8 mouse cellular contexts compared by ENCODE assay signal in genomic region chr6:48396008-48396595, GRCm38 (mm10). TPM values are rescaled to one million over a fixed set of nuclear protein-coding genes. Genes with fewer than 3 reads are reported as not detected.
A peak's percentile ranks its signal among the peaks of the same experiment; 100 is the strongest.
DNase-seq lines count a peak whose midpoint lies in the region; ATAC-seq and TF ChIP-seq lines count a peak whose summit lies in the region.

No protein-coding gene starts in this region.

- no peak for ATAC-seq in lung, embryonic 14.5 days (ENCODE audit: insufficient read depth)
- no peak for ATAC-seq in midbrain, embryonic 11.5 days (ENCODE audit: low FRiP score)

- H3K4me2 ChIP-seq in lung, embryonic 14.5 days = peak overlapping the region; percentile 82
- peak overlapping the region; percentile 76 for H3K4me2 ChIP-seq in midbrain, embryonic 11.5 days

- H3K4me1 ChIP-seq in lung, embryonic 14.5 days (ENCODE audit: insufficient read depth) = peaks cover 6% of the 10 kb centered on the region; the same call in 1 of the 2 replicates
- H3K4me1 ChIP-seq in embryonic facial prominence, embryonic 10.5 days = peaks cover 19% of the 10 kb centered on the region
- H3K4me1 ChIP-seq in hindbrain, embryonic 10.5 days (replicated peaks) = peaks cover 25% of the 10 kb centered on the region
- peaks cover 10% of the 10 kb centered on the region for H3K4me1 ChIP-seq in midbrain, embryonic 11.5 days (ENCODE audit: control insufficient read depth, insufficient read depth, low read length)

- peak overlapping the region; percentile 80; the same call in 1 of the 2 replicates for H3K27ac ChIP-seq in lung, embryonic 14.5 days (ENCODE audit: low read depth)
- peak overlapping the region; percentile 94 for H3K27ac ChIP-seq in embryonic facial prominence, embryonic 10.5 days (replicated peaks)
- H3K27ac ChIP-seq in hindbrain, embryonic 10.5 days = peak overlapping the region; percentile 95
- H3K27ac ChIP-seq in midbrain, embryonic 11.5 days (ENCODE audit: low read depth, low read length) = no peak overlapping the region

- peak; percentile 16 for DNase-seq in lung, embryonic 14.5 days
- no peak for DNase-seq in lung, postnatal 4 days
- DNase-seq in embryonic facial prominence, embryonic 10.5 days (ENCODE audit: low spot score) = peak; percentile 7
- DNase-seq in hindbrain, embryonic 10.5 days (ENCODE audit: low spot score) = no peak
- DNase-seq in midbrain, embryonic 11.5 days (ENCODE audit: low spot score, missing footprints) = no peak
- DNase-seq in B cell, adult 2 months = no peak
- no peak for DNase-seq in layer of hippocampus, postnatal 10 days (ENCODE audit: low spot score in 2 of 2)
- DNase-seq in thymus, postnatal 4 days = no peak

- H3K27me3 ChIP-seq in lung, embryonic 14.5 days (ENCODE audit: insufficient read depth, low read length) = no peaks in the 10 kb centered on the region
- H3K27me3 ChIP-seq in embryonic facial prominence, embryonic 10.5 days (replicated peaks; ENCODE audit: low read depth, poor library complexity, severe bottlenecking) = peaks cover 8% of the 10 kb centered on the region; the same call in 1 of the 2 replicates
- peaks cover 6% of the 10 kb centered on the region; the same call in 1 of the 2 replicates for H3K27me3 ChIP-seq in hindbrain, embryonic 10.5 days (ENCODE audit: insufficient read depth, poor library complexity, severe bottlenecking)
- no peaks in the 10 kb centered on the region for H3K27me3 ChIP-seq in midbrain, embryonic 11.5 days (ENCODE audit: control insufficient read depth, insufficient read depth, low read length)

- H3K4me3 ChIP-seq in lung, embryonic 14.5 days (ENCODE audit: low read depth, low read length) = peak overlapping the region; percentile 77
- peak overlapping the region; percentile 86 for H3K4me3 ChIP-seq in embryonic facial prominence, embryonic 10.5 days
- peak overlapping the region; percentile 89 for H3K4me3 ChIP-seq in hindbrain, embryonic 10.5 days
- H3K4me3 ChIP-seq in midbrain, embryonic 11.5 days (ENCODE audit: low read depth, low read length) = peak overlapping the region; percentile 48

- 27% methylated on average over 15 of the region's 15 CpGs for WGBS in lung, embryonic 14.5 days
- 33% methylated on average over 15 of the region's 15 CpGs for WGBS in embryonic facial prominence, embryonic 10.5 days
- WGBS in hindbrain, embryonic 10.5 days = 36% methylated on average over 15 of the region's 15 CpGs
- WGBS in midbrain, embryonic 11.5 days = 33% methylated on average over 15 of the region's 15 CpGs

- no peaks in the 10 kb centered on the region for H3K9me3 ChIP-seq in lung, embryonic 14.5 days (ENCODE audit: low read depth, low read length)
- no peaks in the 10 kb centered on the region for H3K9me3 ChIP-seq in embryonic facial prominence, embryonic 10.5 days
- H3K9me3 ChIP-seq in hindbrain, embryonic 10.5 days = no peaks in the 10 kb centered on the region
- H3K9me3 ChIP-seq in midbrain, embryonic 11.5 days (ENCODE audit: control insufficient read depth, low read length) = no peaks in the 10 kb centered on the region

- peak overlapping the region; percentile 83 for H3K9ac ChIP-seq in lung, embryonic 14.5 days
- peak overlapping the region; percentile 61 for H3K9ac ChIP-seq in midbrain, embryonic 11.5 days (ENCODE audit: low read length)

- no peak for TF ChIP-seq CTCF in lung, embryonic 14.5 days (IDR thresholded peaks at IDR 0.05; ENCODE audit: low read depth)

- H3K36me3 ChIP-seq in lung, embryonic 14.5 days (ENCODE audit: insufficient read depth) = no peaks in the 10 kb centered on the region
- H3K36me3 ChIP-seq in embryonic facial prominence, embryonic 10.5 days (replicated peaks) = no peaks in the 10 kb centered on the region; the same call in 1 of the 2 replicates
- no peaks in the 10 kb centered on the region for H3K36me3 ChIP-seq in hindbrain, embryonic 10.5 days
- H3K36me3 ChIP-seq in midbrain, embryonic 11.5 days (ENCODE audit: control insufficient read depth, insufficient read depth, low read length) = no peaks in the 10 kb centered on the region

RNA-seq across cellular contexts. Expression of gene Krba1, which starts 0.7 kb away (rescaled TPM):
- 18.6 and 22.3 TPM in 2 replicates for polyA plus RNA-seq in lung, embryonic 14.5 days (2014; fragmentation: Nextera tagmentation; extraction: Ambion mirVana)
- polyA plus RNA-seq in embryonic facial prominence, embryonic 10.5 days (2016; fragmentation: Nextera tagmentation; extraction: Ambion mirVana) = 25.4 and 26.5 TPM in 2 replicates
- polyA plus RNA-seq in hindbrain, embryonic 10.5 days (2016; fragmentation: Nextera tagmentation; extraction: Ambion mirVana) = 27.7 and 28.1 TPM in 2 replicates
- 15.2 and 16.6 TPM in 2 replicates for polyA plus RNA-seq in midbrain, embryonic 11.5 days (2014; fragmentation: Nextera tagmentation; extraction: Ambion mirVana)
- total RNA-seq in layer of hippocampus, postnatal 10 days (2021) = 10 to 100 TPM; 43.0 to 54.4 TPM

RNA-seq across cellular contexts. Expression of gene Zfp467, which starts 49.5 kb away (rescaled TPM):
- 20.7 TPM in 2 replicates for polyA plus RNA-seq in lung, embryonic 14.5 days (2014; fragmentation: Nextera tagmentation; extraction: Ambion mirVana)
- 12.8 and 16.8 TPM in 2 replicates for polyA plus RNA-seq in embryonic facial prominence, embryonic 10.5 days (2016; fragmentation: Nextera tagmentation; extraction: Ambion mirVana)
- 12.4 and 16.2 TPM in 2 replicates for polyA plus RNA-seq in hindbrain, embryonic 10.5 days (2016; fragmentation: Nextera tagmentation; extraction: Ambion mirVana)
- polyA plus RNA-seq in midbrain, embryonic 11.5 days (2014; fragmentation: Nextera tagmentation; extraction: Ambion mirVana) = 12.7 and 14.3 TPM in 2 replicates
- total RNA-seq in layer of hippocampus, postnatal 10 days (2021) = 10 to 100 TPM; 17.2 to 21.3 TPM

RNA-seq across cellular contexts. Expression of gene Sspo, which starts 51.9 kb away (rescaled TPM):
- 0.11 and 0.18 TPM in 2 replicates for polyA plus RNA-seq in lung, embryonic 14.5 days (2014; fragmentation: Nextera tagmentation; extraction: Ambion mirVana)
- polyA plus RNA-seq in embryonic facial prominence, embryonic 10.5 days (2016; fragmentation: Nextera tagmentation; extraction: Ambion mirVana) = 0.71 and 1.2 TPM in 2 replicates
- 0.50 and 0.64 TPM in 2 replicates for polyA plus RNA-seq in hindbrain, embryonic 10.5 days (2016; fragmentation: Nextera tagmentation; extraction: Ambion mirVana)
- 0.10 and 0.23 TPM in 2 replicates for polyA plus RNA-seq in midbrain, embryonic 11.5 days (2014; fragmentation: Nextera tagmentation; extraction: Ambion mirVana)
- under 1 TPM; 0.21 to 0.58 TPM for total RNA-seq in layer of hippocampus, postnatal 10 days (2021)

Comparison
In these comparisons a context has a peak if more than half of its experiments do, and no peak if none do; other contexts are left out.
1. DNase-seq: peak in lung, embryonic 14.5 days (single experiment) and embryonic facial prominence, embryonic 10.5 days (single experiment); none in lung, postnatal 4 days (0 of 2), hindbrain, embryonic 10.5 days (single experiment), midbrain, embryonic 11.5 days (single experiment), B cell, adult 2 months (0 of 2), layer of hippocampus, postnatal 10 days (0 of 2) and thymus, postnatal 4 days (single experiment).
2. Peak in every context shown above with its lines, with median percentiles within 50 percentile points of each other: H3K4me3 ChIP-seq.